Mouse (Mus musculus) myocyte (in vitro differentiated cells): ENCODE measurements around the gene Dock6. TPM values are rescaled to one million over a fixed set of nuclear protein-coding genes. Genes with fewer than 3 reads are reported as not detected.

Experiments used
- H3K27me3 ChIP-seq: one replicate; pipeline ENCODE4 v1.6.1; 2011; ENCODE audit not compliant: control insufficient read depth, insufficient read depth, insufficient read length
- H3K36me3 ChIP-seq: one replicate; pipeline ENCODE4 v1.6.1; 2011; ENCODE audit not compliant: control insufficient read depth, insufficient read depth
- H3K4me2 ChIP-seq: one replicate; pipeline ENCODE4 v1.6.1; 2011; ENCODE audit warnings: low read depth, control low read depth
- H3K4me3 ChIP-seq: one replicate; pipeline ENCODE4 v1.5.1; 2011; ENCODE audit warnings: mild to moderate bottlenecking, control low read depth, moderate library complexity
- H3K79me2 ChIP-seq: one replicate; pipeline ENCODE4 v1.6.1; 2011; ENCODE audit not compliant: control insufficient read depth, insufficient read depth
- H3ac ChIP-seq: one replicate; pipeline ENCODE4 v1.6.1; 2011; ENCODE audit not compliant: control insufficient read depth, insufficient read length
- CEBPB ChIP-seq: IDR thresholded peaks from 2 replicates; pipeline ENCODE4 v1.6.1; 2011; ENCODE audit warnings: mild to moderate bottlenecking, moderate library complexity; ENCODE audit not compliant: poor library complexity, insufficient read depth, severe bottlenecking
- E2F4 ChIP-seq: IDR thresholded peaks from one replicate; pipeline ENCODE4 v1.6.1; 2011; ENCODE audit warnings: mild to moderate bottlenecking, control low read depth, moderate library complexity; ENCODE audit not compliant: insufficient read depth
- MAX ChIP-seq: IDR thresholded peaks from one replicate; pipeline ENCODE4 v1.6.1; 2011; ENCODE audit warnings: low read depth, mild to moderate bottlenecking, control low read depth
- MYOD1 ChIP-seq, 3 experiments: IDR thresholded peaks; one replicate each; pipeline ENCODE4 v1.6.1; 2011; ENCODE audit warnings: control low read depth in 2 of 3, low read depth in 2 of 3, mild to moderate bottlenecking in 2 of 3, moderate library complexity in 1 of 3; ENCODE audit not compliant: insufficient read length in 2 of 3, control insufficient read depth in 1 of 3
- MYOG ChIP-seq, 3 experiments: IDR thresholded peaks; one replicate each; pipeline ENCODE4 v1.6.1; 2011; ENCODE audit warnings: control low read depth in 2 of 3, low read depth in 2 of 3, mild to moderate bottlenecking in 2 of 3; ENCODE audit not compliant: insufficient read length in 2 of 3, control insufficient read depth in 1 of 3, insufficient read depth in 1 of 3
- POLR2A ChIP-seq: IDR thresholded peaks from one replicate; pipeline ENCODE4 v1.6.1; 2011; ENCODE audit warnings: low read depth, mild to moderate bottlenecking, control low read depth, moderate library complexity; ENCODE audit not compliant: insufficient read length
- POLR2AphosphoS2 ChIP-seq: IDR thresholded peaks from one replicate; pipeline ENCODE4 v1.6.1; 2011; ENCODE audit warnings: low read depth, control low read depth; ENCODE audit not compliant: insufficient read length
- REST ChIP-seq: IDR thresholded peaks from one replicate; pipeline ENCODE4 v1.6.1; 2011; ENCODE audit warnings: mild to moderate bottlenecking, control low read depth, moderate library complexity; ENCODE audit not compliant: insufficient read depth, insufficient read length
- SRF ChIP-seq: IDR thresholded peaks from one replicate; pipeline ENCODE4 v1.6.1; 2011; ENCODE audit warnings: low read depth; ENCODE audit not compliant: control insufficient read depth, insufficient read length
- TCF12 ChIP-seq: IDR thresholded peaks from one replicate; pipeline ENCODE4 v1.6.1; 2011; ENCODE audit warnings: mild to moderate bottlenecking, control low read depth; ENCODE audit not compliant: poor library complexity, insufficient read depth, severe bottlenecking
- TCF3 ChIP-seq: IDR thresholded peaks from one replicate; pipeline ENCODE4 v1.6.1; 2011; ENCODE audit warnings: low read depth, control low read depth; ENCODE audit not compliant: insufficient read length
- USF1 ChIP-seq: IDR thresholded peaks from one replicate; pipeline ENCODE4 v1.6.1; 2011; ENCODE audit warnings: low read depth, mild to moderate bottlenecking, control low read depth, moderate library complexity
- polyA plus RNA-seq: library from polyadenylated mRNA; unstranded; fragments of >200 nt; fragmentation: generic; extraction: Trizol; gene quantifications from one replicate; pipeline ENCODE4 v1.2.1, GENCODE M21; 2012; ENCODE audit warnings: missing spikeins

Dock6 gene
- polyA plus RNA-seq, 1 experiment: 20.3 TPM

GRCm38 (mm10) chr9:21803986-21804644 is 48.3 kb downstream of the Dock6 start:
- TF ChIP-seq MYOG (IDR thresholded peaks at IDR 0.05; ENCODE audit: control insufficient read depth in 1 of 3, insufficient read depth in 1 of 3, insufficient read length in 2 of 3, low read depth in 2 of 3) (peak in 1 of 3 experiments; percentile 14), MYOD1 (IDR thresholded peaks at IDR 0.05; ENCODE audit: control insufficient read depth in 1 of 3, insufficient read length in 2 of 3, low read depth in 2 of 3) (peak in 1 of 3 experiments; percentile 22), POLR2AphosphoS2 (peak; percentile 76), USF1 (no peak), SRF (no peak), E2F4 (no peak), MAX (no peak), POLR2A (peak; percentile 68)
- Histone ChIP-seq H3K4me3 (peak overlapping the region; percentile 6), H3K4me2 (peak overlapping the region; percentile 73)

DNA sequence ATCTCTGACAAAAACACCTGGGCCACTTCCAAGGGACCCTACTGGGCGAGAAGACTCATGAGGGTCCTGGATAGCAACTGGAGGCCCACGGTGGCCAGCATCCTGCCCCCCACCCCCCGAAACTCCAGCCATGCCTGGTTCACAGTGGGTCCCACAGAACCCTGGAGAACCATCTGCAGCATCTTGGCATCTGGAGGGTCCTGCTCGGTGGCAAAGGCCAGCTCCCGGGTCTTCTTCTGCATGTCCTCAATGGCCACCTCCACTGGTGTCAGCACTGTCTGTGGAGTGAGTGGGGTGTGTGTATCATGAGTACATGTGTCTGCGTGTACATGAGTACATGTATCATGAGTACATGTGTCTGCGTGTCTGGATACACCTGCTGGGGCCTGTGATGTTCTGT is 50.8 kb downstream of the Dock6 start:
- Histone ChIP-seq H3K27me3 (no peaks in the 10 kb centered on the region), H3K79me2 (peaks cover 19% of the 10 kb centered on the region), H3ac (no peak overlapping the region), H3K36me3 (no peaks in the 10 kb centered on the region), H3K4me2 (no peak overlapping the region), H3K4me3 (no peak overlapping the region)
- no peak for TF ChIP-seq MYOG (IDR thresholded peaks at IDR 0.05; ENCODE audit: control insufficient read depth in 1 of 3, insufficient read depth in 1 of 3, insufficient read length in 2 of 3, low read depth in 2 of 3)
- TF ChIP-seq E2F4: no peak
- no peak for TF ChIP-seq TCF3
- TF ChIP-seq CEBPB: no peak

More at GRCm38 (mm10) chr9:21803986-21804644, 48.3 kb downstream of the Dock6 start:
- Histone ChIP-seq H3ac (no peak overlapping the region), H3K79me2 (peaks cover 8% of the 10 kb centered on the region), H3K27me3 (no peaks in the 10 kb centered on the region), H3K36me3 (no peaks in the 10 kb centered on the region)

- H3K79me2 ChIP-seq: peaks cover 24% of the 10 kb centered on the region
- no peak for TF ChIP-seq USF1
- no peak overlapping the region for H3ac ChIP-seq
- H3K36me3 ChIP-seq: no peaks in the 10 kb centered on the region
- H3K4me2 ChIP-seq: no peak overlapping the region
- H3K4me3 ChIP-seq: no peak overlapping the region
- no peaks in the 10 kb centered on the region for H3K27me3 ChIP-seq
Observed at GRCm38 (mm10) chr9:21801121-21801520, 51.3 kb downstream of the Dock6 start.

DNA sequence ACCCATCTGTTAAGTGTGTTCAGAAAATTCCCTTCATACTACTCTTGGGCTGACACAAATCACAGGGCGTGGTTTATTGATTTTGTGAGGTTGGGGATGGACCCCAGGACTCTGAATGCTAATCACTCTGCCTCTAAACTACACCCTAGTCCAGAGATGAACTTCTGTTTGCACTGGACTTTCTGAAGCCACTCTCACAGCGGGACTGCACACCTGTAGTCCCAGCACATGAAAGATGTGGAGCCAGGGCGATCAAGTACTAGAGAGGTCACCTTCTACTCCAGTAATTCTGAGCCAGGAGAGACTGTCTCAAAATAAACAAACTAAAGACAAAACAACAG is 53.5 kb downstream of the Dock6 start:
- peak overlapping the region; percentile 95 for H3K4me3 ChIP-seq
- H3K79me2 ChIP-seq: peaks cover 31% of the 10 kb centered on the region

DNA sequence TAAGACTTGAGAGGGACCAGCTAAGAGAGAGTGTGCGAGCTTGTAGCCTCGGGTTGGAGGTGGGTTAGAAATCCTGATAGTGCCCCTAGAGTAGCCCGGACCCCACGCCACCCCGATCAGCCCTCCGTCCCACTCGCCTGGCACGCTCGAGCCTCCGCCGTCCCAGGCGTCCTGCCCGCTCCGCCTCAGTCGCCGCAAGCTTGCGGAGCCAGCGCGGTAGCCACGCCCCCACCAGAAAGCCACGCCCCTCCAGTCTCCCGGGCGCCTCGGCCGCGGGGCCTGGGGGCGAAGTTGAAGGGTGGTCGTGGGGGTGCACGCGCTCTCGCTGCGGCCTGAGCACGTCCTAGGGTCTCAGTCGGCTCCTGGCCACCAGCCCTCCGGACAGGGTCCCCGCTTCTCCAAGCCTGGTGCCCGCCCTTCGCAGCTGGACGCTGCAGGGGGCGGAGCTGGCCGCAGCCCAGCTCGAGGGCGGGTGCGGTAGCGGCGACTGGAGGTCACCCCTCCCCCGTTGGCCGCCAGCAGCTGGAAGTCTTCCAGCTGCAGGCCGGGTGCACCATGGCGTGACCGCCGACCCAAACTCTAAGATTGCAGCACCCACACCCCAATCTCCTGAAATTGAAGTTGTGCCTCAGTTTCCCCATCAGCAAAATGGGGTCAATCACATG is 54.0 kb downstream of the Dock6 start, which contains the start of gene Kank2:
TSS of gene Kank2 (minus strand) at position 400 of the 665 bp plus-strand sequence.
- Histone ChIP-seq H3K4me3 (peak within 1 kb of the TSS; percentile 95), H3K27me3 (no peaks in the 10 kb centered on the region), H3K4me2 (peak within 1 kb of the TSS; percentile 87), H3K79me2 (peaks cover 34% of the 10 kb centered on the region), H3ac (peak within 1 kb of the TSS; percentile 86), H3K36me3 (peaks cover 8% of the 10 kb centered on the region)
- TF ChIP-seq TCF12: no peak
- no peak for TF ChIP-seq TCF3
- no peak for TF ChIP-seq CEBPB
- TF ChIP-seq MYOD1 (IDR thresholded peaks at IDR 0.05; ENCODE audit: control insufficient read depth in 1 of 3, insufficient read length in 2 of 3, low read depth in 2 of 3): peak in 2 of 3 experiments; percentile 45 to 55
- no peak for TF ChIP-seq USF1
- TF ChIP-seq MAX: no peak
- TF ChIP-seq SRF: no peak
- peak; percentile 94 for TF ChIP-seq POLR2AphosphoS2
- TF ChIP-seq REST: no peak
- TF ChIP-seq E2F4: no peak
- TF ChIP-seq MYOG (IDR thresholded peaks at IDR 0.05; ENCODE audit: control insufficient read depth in 1 of 3, insufficient read depth in 1 of 3, insufficient read length in 2 of 3, low read depth in 2 of 3): peak in 2 of 3 experiments; percentile 40 to 57
- TF ChIP-seq POLR2A: peak; percentile 92

More for the DNA sequence above, 53.5 kb downstream of the Dock6 start:
- Histone ChIP-seq H3ac (peak overlapping the region; percentile 86), H3K27me3 (no peaks in the 10 kb centered on the region), H3K36me3 (peaks cover 3% of the 10 kb centered on the region), H3K4me2 (peak overlapping the region; percentile 81)
- TF ChIP-seq MAX (no peak), USF1 (peak; percentile 51)
